Mouse (Mus musculus): ENCODE results near the gene Tiam1. TPM values are rescaled to one million over a fixed set of nuclear protein-coding genes. Genes with fewer than 3 reads are reported as not detected.

The Tiam1 gene
- polyA plus RNA-seq, 1 experiment from 2014 or later = 30.4 TPM

DNA sequence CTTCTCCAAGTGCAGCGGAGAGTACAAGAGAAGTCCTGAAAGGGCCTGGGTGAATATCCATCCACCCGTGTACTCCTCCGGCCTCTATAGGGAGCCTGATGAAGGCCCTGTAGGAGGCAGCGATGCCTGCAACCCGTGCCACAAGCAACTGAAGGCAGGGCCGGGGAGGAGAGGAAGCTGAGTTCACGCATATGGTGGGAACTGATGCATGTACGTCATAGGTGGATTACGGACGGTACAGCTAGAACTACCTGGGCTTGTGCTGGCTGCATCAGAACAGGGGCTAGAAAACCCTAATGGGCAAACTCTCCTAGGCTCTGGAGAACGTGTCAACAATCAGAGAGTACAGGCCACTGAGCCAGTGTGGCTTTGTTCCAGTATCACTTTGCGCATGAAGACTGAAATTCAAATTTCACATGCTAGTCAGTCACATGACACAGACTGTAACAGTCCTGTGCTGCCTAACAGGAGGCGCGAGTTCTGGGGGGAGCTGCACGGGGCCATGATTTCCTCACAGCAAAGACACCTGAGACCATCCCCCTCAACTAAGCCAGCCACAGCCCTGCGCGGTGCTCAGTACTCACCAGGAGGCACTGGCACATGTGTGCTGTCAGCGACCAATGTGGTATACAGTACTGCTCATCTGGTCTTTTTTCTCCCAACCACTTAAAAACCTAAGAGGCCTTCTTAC is 156.8 kb downstream of the Tiam1 start:
- Histone ChIP-seq H3K9me3 (no peaks in the 10 kb centered on the region), H3K4me3 (replicated peaks) (no peak overlapping the region), H3K36me3 (no peaks in the 10 kb centered on the region), H3K4me2 (replicated peaks) (no peak overlapping the region), H3K27me3 (no peaks in the 10 kb centered on the region), H3K27ac (no peak overlapping the region), H3K4me1 (replicated peaks) (peaks cover 12% of the 10 kb centered on the region), H3K9ac (replicated peaks) (no peak overlapping the region)
- WGBS = 65% methylated on average over 18 of the region's 18 CpGs
- ATAC-seq = peak; percentile 32

- Histone ChIP-seq H3K4me1 (replicated peaks) (peaks cover 12% of the 10 kb centered on the region), H3K4me2 (replicated peaks) (no peak overlapping the region), H3K4me3 (replicated peaks) (no peak overlapping the region), H3K36me3 (no peaks in the 10 kb centered on the region), H3K27ac (no peak overlapping the region), H3K9me3 (no peaks in the 10 kb centered on the region), H3K27me3 (no peaks in the 10 kb centered on the region), H3K9ac (replicated peaks) (no peak overlapping the region)
- ATAC-seq = 0 out of 2 replicates have a peak, but pooled peaks have one; percentile 35
- 82% methylated on average over 20 of the region's 20 CpGs for WGBS
Observed at GRCm38 (mm10) chr16:89985702-89986481, 157.7 kb downstream of the Tiam1 start.

DNA sequence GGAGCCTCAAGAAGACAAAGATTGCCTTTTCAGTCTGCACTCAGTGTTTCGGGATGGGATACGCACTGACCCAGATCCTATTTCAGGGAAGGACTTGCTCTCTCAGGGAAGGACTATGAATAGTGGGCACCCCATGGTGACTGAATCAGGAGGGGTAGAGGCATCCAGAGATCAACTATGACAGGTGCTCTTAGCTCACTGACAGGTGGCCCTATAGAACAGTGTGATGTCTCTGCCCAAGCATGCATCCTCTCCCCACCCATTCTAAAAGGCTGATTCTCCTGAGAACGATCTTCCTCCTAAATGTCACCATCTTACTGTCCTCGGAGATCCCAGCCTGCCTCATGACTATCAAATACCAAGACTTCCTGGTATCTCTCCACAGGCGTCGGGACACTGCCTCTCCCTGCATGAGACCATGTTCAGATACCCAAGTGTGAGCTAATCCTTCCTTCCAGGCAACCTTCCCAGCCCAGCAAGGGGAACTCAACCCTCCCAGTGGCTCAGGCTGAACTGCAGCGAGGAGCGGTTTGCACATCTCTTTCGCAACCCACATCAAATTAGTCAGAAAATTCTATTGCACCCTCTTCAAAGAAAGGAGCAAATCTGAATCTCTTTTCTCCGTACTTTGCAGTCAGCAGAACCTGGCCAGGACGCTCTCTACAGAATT is 163.4 kb downstream of the Tiam1 start:
- 90% methylated on average over 11 of the region's 11 CpGs for WGBS
- Histone ChIP-seq H3K9ac (replicated peaks) (no peak overlapping the region), H3K4me1 (replicated peaks) (no peaks in the 10 kb centered on the region)

DNA sequence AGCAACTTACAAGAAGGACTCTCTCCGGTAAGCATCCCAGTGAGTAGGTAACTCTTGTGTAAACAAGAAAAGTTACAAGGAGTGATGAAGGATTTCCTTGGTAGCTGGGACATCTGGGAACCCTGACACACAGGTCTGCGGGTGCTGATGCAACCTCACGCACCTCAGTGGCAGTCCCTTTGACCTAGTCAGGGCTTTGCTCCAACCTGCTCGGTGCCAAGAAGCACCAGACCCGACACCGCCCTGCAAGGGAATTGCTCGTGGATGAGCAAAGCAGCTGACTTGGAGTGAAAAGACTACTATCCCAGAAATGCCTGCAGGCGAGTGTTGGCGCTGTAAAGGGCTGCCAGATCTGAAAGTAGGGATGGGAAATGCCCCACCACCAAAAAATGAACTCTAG is 168.1 kb downstream of the Tiam1 start:
- Histone ChIP-seq H3K4me3 (replicated peaks) (no peak overlapping the region), H3K9me3 (no peaks in the 10 kb centered on the region), H3K9ac (replicated peaks) (no peak overlapping the region), H3K4me1 (replicated peaks) (no peaks in the 10 kb centered on the region), H3K36me3 (no peaks in the 10 kb centered on the region), H3K4me2 (replicated peaks) (no peak overlapping the region), H3K27ac (no peak overlapping the region), H3K27me3 (no peaks in the 10 kb centered on the region)
- WGBS = 93% methylated on average over 9 of the region's 9 CpGs
- no peak for ATAC-seq

More for the DNA sequence above, 163.4 kb downstream of the Tiam1 start:
- Histone ChIP-seq H3K36me3 (no peaks in the 10 kb centered on the region), H3K27ac (no peak overlapping the region), H3K27me3 (no peaks in the 10 kb centered on the region), H3K4me3 (replicated peaks) (no peak overlapping the region), H3K9me3 (no peaks in the 10 kb centered on the region), H3K4me2 (replicated peaks) (no peak overlapping the region)
- ATAC-seq = no peak

GRCm38 (mm10) chr16:89973814-89974712 is 169.5 kb downstream of the Tiam1 start:
- H3K9ac ChIP-seq (replicated peaks) = no peak overlapping the region
- H3K36me3 ChIP-seq = no peaks in the 10 kb centered on the region
- WGBS = 95% methylated on average over 16 of the region's 16 CpGs
- H3K9me3 ChIP-seq = no peaks in the 10 kb centered on the region
- no peaks in the 10 kb centered on the region for H3K4me1 ChIP-seq (replicated peaks)
- H3K27ac ChIP-seq = no peak overlapping the region
- no peak overlapping the region for H3K4me3 ChIP-seq (replicated peaks)
- no peak for ATAC-seq
- H3K4me2 ChIP-seq (replicated peaks) = no peak overlapping the region
- no peaks in the 10 kb centered on the region for H3K27me3 ChIP-seq

GRCm38 (mm10) chr16:89972854-89973487 is 170.6 kb downstream of the Tiam1 start:
- no peak overlapping the region for H3K4me2 ChIP-seq (replicated peaks)
- no peaks in the 10 kb centered on the region for H3K27me3 ChIP-seq
- H3K27ac ChIP-seq = no peak overlapping the region
- H3K4me3 ChIP-seq (replicated peaks) = no peak overlapping the region
- ATAC-seq = no peak
- no peak overlapping the region for H3K9ac ChIP-seq (replicated peaks)
- H3K4me1 ChIP-seq (replicated peaks) = 0 out of 2 replicates have a peak, but pooled peaks cover 4% of the 10 kb centered on the region
- 97% methylated on average over 15 of the region's 15 CpGs for WGBS
- H3K9me3 ChIP-seq = no peaks in the 10 kb centered on the region
- no peaks in the 10 kb centered on the region for H3K36me3 ChIP-seq

GRCm38 (mm10) chr16:89972018-89972417 is 171.6 kb downstream of the Tiam1 start:
- 92% methylated on average over 6 of the region's 6 CpGs for WGBS
- H3K4me3 ChIP-seq (replicated peaks) = no peak overlapping the region
- no peaks in the 10 kb centered on the region for H3K36me3 ChIP-seq
- no peak overlapping the region for H3K9ac ChIP-seq (replicated peaks)
- H3K4me2 ChIP-seq (replicated peaks) = no peak overlapping the region
- no peak for ATAC-seq
- H3K27ac ChIP-seq = no peak overlapping the region
- 0 out of 2 replicates have a peak, but pooled peaks cover 4% of the 10 kb centered on the region for H3K4me1 ChIP-seq (replicated peaks)
- no peaks in the 10 kb centered on the region for H3K27me3 ChIP-seq
- no peaks in the 10 kb centered on the region for H3K9me3 ChIP-seq

DNA sequence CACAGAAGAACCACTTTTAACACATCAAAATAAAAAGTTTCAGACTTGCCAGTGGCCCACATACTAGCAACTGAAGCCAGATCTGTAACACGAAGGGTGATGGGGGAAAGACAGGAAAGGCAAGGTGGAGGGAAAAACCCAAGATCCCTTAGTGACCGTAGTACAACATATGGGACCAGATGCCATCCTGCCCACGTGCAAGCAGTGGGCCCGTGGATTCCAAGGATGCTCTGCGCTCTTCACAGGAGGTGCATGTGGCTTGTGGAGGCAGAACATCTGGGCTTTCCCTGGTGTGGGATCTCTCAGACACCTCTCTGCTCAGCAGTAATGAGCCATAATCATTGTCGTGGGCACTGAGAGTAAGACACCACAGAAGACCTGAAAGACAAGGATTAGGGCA is 175.5 kb downstream of the Tiam1 start:
- Histone ChIP-seq H3K27ac (no peak overlapping the region), H3K4me1 (replicated peaks) (0 out of 2 replicates have a peak, but pooled peaks cover 4% of the 10 kb centered on the region), H3K9me3 (peaks cover 6% of the 10 kb centered on the region; the same call in 1 of the 2 replicates), H3K4me3 (replicated peaks) (no peak overlapping the region), H3K27me3 (no peaks in the 10 kb centered on the region), H3K36me3 (no peaks in the 10 kb centered on the region), H3K9ac (replicated peaks) (no peak overlapping the region), H3K4me2 (replicated peaks) (no peak overlapping the region)
- 80% methylated on average over 6 of the region's 6 CpGs for WGBS
- ATAC-seq = no peak

GRCm38 (mm10) chr16:89962876-89963275 is 180.7 kb downstream of the Tiam1 start:
- H3K27ac ChIP-seq = no peak overlapping the region
- no peak overlapping the region for H3K9ac ChIP-seq (replicated peaks)
- H3K4me2 ChIP-seq (replicated peaks) = no peak overlapping the region
- H3K36me3 ChIP-seq = no peaks in the 10 kb centered on the region
- 0 out of 2 replicates have a peak, but pooled peaks cover 9% of the 10 kb centered on the region for H3K27me3 ChIP-seq
- WGBS = 96% methylated on average over 14 of the region's 14 CpGs
- peaks cover 6% of the 10 kb centered on the region; the same call in 1 of the 2 replicates for H3K9me3 ChIP-seq
- peaks cover 26% of the 10 kb centered on the region for H3K4me1 ChIP-seq (replicated peaks)
- no peak overlapping the region for H3K4me3 ChIP-seq (replicated peaks)
- no peak for ATAC-seq

GRCm38 (mm10) chr16:89960904-89961303 is 182.7 kb downstream of the Tiam1 start:
- Histone ChIP-seq H3K36me3 (no peaks in the 10 kb centered on the region), H3K9ac (replicated peaks) (no peak overlapping the region), H3K9me3 (no peaks in the 10 kb centered on the region), H3K4me1 (replicated peaks) (peaks cover 26% of the 10 kb centered on the region), H3K4me3 (replicated peaks) (peak overlapping the region; percentile 40), H3K27ac (no peak overlapping the region), H3K27me3 (0 out of 2 replicates have a peak, but pooled peaks cover 9% of the 10 kb centered on the region), H3K4me2 (replicated peaks) (peak overlapping the region; percentile 76)
- no peak for ATAC-seq
- WGBS = 27% methylated on average over 6 of the region's 8 CpGs

Data from midbrain, embryonic 13.5 days (tissue).